Mouse (Mus musculus): ENCODE results near the gene Unc45b. TPM values are rescaled to one million over a fixed set of nuclear protein-coding genes. Genes with fewer than 3 reads are reported as not detected.
"Not testable (repeated sequence)": the region's sequence is repeated elsewhere in the genome, so short reads cannot be mapped to it uniquely, and the experiment has no call there.

The Unc45b gene
- polyA plus RNA-seq, 1 experiment from 2014 or later = 2.6 TPM

DNA sequence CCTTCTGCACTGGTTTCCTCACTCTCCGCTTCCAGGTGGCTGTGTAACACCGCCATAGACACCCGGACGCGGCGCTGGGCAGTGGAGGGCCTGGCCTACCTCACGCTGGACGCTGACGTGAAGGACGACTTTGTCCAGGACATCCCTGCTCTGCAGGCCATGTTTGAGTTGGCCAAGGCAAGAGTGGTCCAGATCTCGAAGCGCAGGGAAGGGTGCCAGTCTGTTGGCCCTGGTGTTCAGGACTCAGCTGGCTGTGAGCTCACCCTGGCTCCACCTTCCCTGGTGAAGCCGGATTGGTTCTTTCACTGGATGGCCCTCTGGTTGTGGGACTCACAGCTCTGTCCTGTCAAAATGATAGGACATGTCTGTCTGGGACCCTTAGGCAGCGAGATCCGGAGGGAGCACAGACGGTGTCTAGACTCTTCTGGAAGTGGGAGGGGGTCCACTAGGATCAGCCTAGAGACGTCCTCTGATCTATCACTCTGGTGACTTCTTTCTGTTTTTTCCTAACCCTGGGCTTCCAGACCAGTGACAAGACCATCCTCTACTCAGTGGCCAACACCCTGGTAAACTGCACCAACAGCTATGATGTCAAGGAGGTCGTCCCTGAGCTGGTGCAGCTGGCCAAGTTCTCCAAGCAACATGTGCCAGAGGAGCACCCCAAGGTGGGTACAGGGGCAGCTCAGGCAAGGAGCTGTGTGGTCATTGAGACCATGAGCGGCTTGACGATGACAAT is 18.7 kb downstream of the Unc45b start:
- Histone ChIP-seq H3K4me3 (replicated peaks) (no peak overlapping the region), H3K36me3 (no peaks in the 10 kb centered on the region), H3K9ac (replicated peaks) (no peak overlapping the region), H3K4me2 (no peak overlapping the region), H3K4me1 (peaks cover 23% of the 10 kb centered on the region), H3K27ac (replicated peaks) (no peak overlapping the region), H3K27me3 (replicated peaks) (peaks cover 51% of the 10 kb centered on the region), H3K9me3 (replicated peaks) (no peaks in the 10 kb centered on the region)
- no peak for ATAC-seq (ENCODE audit: low FRiP score)
- 37% methylated on average over 20 of the region's 20 CpGs for WGBS

GRCm38 (mm10) chr11:82929633-82929950 is 19.2 kb downstream of the Unc45b start:
- ATAC-seq (ENCODE audit: low FRiP score) = no peak
- Histone ChIP-seq H3K4me3 (replicated peaks) (no peak overlapping the region), H3K9me3 (replicated peaks) (no peaks in the 10 kb centered on the region), H3K27me3 (replicated peaks) (peaks cover 56% of the 10 kb centered on the region), H3K4me2 (peak overlapping the region; percentile 98), H3K4me1 (peaks cover 23% of the 10 kb centered on the region), H3K9ac (replicated peaks) (no peak overlapping the region), H3K27ac (replicated peaks) (no peak overlapping the region), H3K36me3 (no peaks in the 10 kb centered on the region)
- WGBS = 60% methylated on average over 3 of the region's 3 CpGs

GRCm38 (mm10) chr11:82930391-82930955 is 20.1 kb downstream of the Unc45b start:
- WGBS = under 1% methylated on average over 70 of the region's 85 CpGs
- H3K36me3 ChIP-seq; H3K9me3 ChIP-seq (replicated peaks); H3K27ac ChIP-seq (replicated peaks); ATAC-seq (ENCODE audit: low FRiP score): not testable (repeated sequence)
- H3K4me2 ChIP-seq = peak overlapping the region; percentile 98
- H3K4me3 ChIP-seq (replicated peaks) = peak overlapping the region; percentile 50
- H3K4me1 ChIP-seq = peaks cover 23% of the 10 kb centered on the region
- H3K27me3 ChIP-seq (replicated peaks) = peaks cover 56% of the 10 kb centered on the region
- peak overlapping the region; percentile 37 for H3K9ac ChIP-seq (replicated peaks)

DNA sequence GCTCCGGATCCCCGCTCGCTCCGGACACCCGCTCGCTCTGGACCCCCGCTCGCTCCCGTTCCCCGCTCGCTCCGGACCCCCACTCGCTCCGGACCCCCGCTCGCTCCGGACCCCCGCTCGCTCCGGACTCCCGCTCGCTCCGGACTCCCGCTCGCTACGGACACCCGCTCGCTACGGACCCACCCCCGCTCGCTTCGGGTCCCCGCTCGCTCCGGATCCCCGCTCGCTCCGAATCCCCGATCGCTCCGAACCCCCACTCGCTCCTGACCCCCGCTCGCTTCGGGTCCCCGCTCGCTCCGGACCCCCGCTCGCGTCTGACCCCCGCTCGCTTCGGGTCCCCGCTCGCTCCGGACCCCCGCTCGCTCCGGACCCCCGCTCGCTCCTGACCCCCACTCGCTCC is 20.8 kb downstream of the Unc45b start:
- not testable (repeated sequence) for H3K9me3 ChIP-seq (replicated peaks); H3K27ac ChIP-seq (replicated peaks); ATAC-seq (ENCODE audit: low FRiP score); H3K36me3 ChIP-seq
- Histone ChIP-seq H3K9ac (replicated peaks) (peak overlapping the region; percentile 37; the same call in 1 of the 2 replicates), H3K4me3 (replicated peaks) (peak overlapping the region; percentile 50), H3K27me3 (replicated peaks) (peaks cover 62% of the 10 kb centered on the region), H3K4me2 (peak overlapping the region; percentile 98), H3K4me1 (peaks cover 23% of the 10 kb centered on the region)
- under 1% methylated on average over 62 of the region's 63 CpGs for WGBS

- not testable (repeated sequence) for ATAC-seq (ENCODE audit: low FRiP score); H3K27ac ChIP-seq (replicated peaks); H3K36me3 ChIP-seq; H3K9me3 ChIP-seq (replicated peaks)
- Histone ChIP-seq H3K4me2 (peak overlapping the region; percentile 98), H3K27me3 (replicated peaks) (peaks cover 64% of the 10 kb centered on the region), H3K9ac (replicated peaks) (peak overlapping the region; percentile 37), H3K4me3 (replicated peaks) (peak overlapping the region; percentile 50), H3K4me1 (peaks cover 23% of the 10 kb centered on the region)
- under 1% methylated on average over 97 of the region's 119 CpGs for WGBS
These were observed 21.5 kb downstream of the Unc45b start for GRCm38 (mm10) chr11:82931671-82932450.

DNA sequence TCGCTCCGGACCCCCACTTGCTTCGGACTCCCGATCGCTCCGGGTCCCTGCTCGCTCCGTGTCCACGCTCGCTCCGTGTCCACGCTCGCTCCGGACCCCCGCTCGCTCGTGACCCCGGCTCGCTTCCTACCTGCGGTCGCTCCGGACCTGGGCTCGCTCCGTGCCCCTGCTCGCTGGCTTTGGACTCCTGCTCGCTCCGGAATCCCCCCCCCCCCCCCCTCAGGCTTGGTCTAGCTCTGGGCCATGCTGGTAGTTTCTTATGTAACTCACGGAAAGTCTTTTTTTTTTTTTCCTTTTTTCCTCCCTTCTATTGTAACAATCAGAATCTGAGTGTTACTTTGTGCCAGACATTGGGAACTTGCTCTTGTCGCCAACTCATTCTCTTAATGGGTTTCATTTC is 22.8 kb downstream of the Unc45b start:
- Histone ChIP-seq H3K9me3 (replicated peaks) (no peaks in the 10 kb centered on the region), H3K9ac (replicated peaks) (peak overlapping the region; percentile 14; the same call in 1 of the 2 replicates), H3K4me1 (peaks cover 23% of the 10 kb centered on the region), H3K27me3 (replicated peaks) (peaks cover 62% of the 10 kb centered on the region), H3K4me3 (replicated peaks) (peak overlapping the region; percentile 50), H3K36me3 (no peaks in the 10 kb centered on the region), H3K27ac (replicated peaks) (no peak overlapping the region), H3K4me2 (peak overlapping the region; percentile 98)
- WGBS = under 1% methylated on average over 29 of the region's 29 CpGs
- ATAC-seq (ENCODE audit: low FRiP score) = no peak

GRCm38 (mm10) chr11:82943336-82943735 is 33.0 kb downstream of the Unc45b start:
- Histone ChIP-seq H3K4me2 (no peak overlapping the region), H3K9me3 (replicated peaks) (no peaks in the 10 kb centered on the region), H3K27me3 (replicated peaks) (peaks cover 16% of the 10 kb centered on the region), H3K4me1 (no peaks in the 10 kb centered on the region), H3K36me3 (no peaks in the 10 kb centered on the region), H3K4me3 (replicated peaks) (no peak overlapping the region), H3K27ac (replicated peaks) (no peak overlapping the region), H3K9ac (replicated peaks) (no peak overlapping the region)
- ATAC-seq (ENCODE audit: low FRiP score) = no peak
- 55% methylated on average over 6 of the region's 6 CpGs for WGBS

DNA sequence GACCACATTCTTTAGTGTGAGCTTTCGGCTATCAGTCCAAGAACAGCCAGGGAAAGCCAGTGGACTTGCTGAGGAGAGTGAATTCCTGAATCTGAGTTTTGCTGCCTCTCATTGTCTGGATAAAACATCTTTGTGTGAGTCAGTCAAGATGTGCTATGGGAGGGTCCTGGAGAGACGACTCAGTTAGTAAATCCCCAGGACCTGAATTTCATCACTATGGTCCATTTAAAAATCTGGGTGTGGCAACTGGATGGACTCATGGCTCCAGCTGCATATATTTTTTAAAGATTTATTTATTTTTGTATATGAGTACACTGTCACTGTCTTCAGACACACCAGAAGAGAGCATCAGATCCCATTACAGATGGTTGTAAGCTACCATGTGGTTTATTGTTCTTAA is 35.3 kb downstream of the Unc45b start:
- H3K4me2 ChIP-seq = no peak overlapping the region
- no peak overlapping the region for H3K4me3 ChIP-seq (replicated peaks)
- no peak overlapping the region for H3K27ac ChIP-seq (replicated peaks)
- no peak for ATAC-seq (ENCODE audit: low FRiP score)
- no peaks in the 10 kb centered on the region for H3K36me3 ChIP-seq
- H3K27me3 ChIP-seq (replicated peaks) = peaks cover 15% of the 10 kb centered on the region
- H3K9ac ChIP-seq (replicated peaks) = no peak overlapping the region
- H3K9me3 ChIP-seq (replicated peaks) = no peaks in the 10 kb centered on the region
- WGBS = 81% methylated on average over 2 of the region's 2 CpGs
- no peaks in the 10 kb centered on the region for H3K4me1 ChIP-seq

DNA sequence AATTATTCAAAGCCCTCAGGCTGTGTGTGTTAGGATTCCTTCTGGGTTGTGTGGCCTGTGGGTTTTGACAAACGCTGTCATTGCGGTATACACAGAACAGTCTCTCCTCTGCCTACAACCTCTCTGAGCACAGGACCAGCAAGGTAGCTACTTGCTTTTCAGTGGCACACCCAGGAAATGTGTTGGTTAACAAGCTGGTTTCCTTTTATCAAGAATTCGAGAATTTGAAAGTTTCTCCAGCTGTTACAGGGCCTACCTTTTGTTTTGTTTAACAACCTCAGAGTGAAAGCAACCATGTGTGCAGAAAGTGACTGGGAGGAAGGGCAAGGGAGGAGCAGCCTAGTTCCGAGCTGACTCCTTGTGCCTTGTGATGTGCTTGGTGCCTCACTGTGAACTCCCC is 37.1 kb downstream of the Unc45b start:
- 48% methylated on average over 4 of the region's 4 CpGs for WGBS
- no peak overlapping the region for H3K9ac ChIP-seq (replicated peaks)
- no peak overlapping the region for H3K4me2 ChIP-seq
- peaks cover 30% of the 10 kb centered on the region for H3K27me3 ChIP-seq (replicated peaks)
- H3K4me3 ChIP-seq (replicated peaks) = no peak overlapping the region
- no peaks in the 10 kb centered on the region for H3K36me3 ChIP-seq
- H3K27ac ChIP-seq (replicated peaks) = no peak overlapping the region
- H3K9me3 ChIP-seq (replicated peaks) = no peaks in the 10 kb centered on the region
- ATAC-seq (ENCODE audit: low FRiP score) = no peak
- peaks cover 12% of the 10 kb centered on the region for H3K4me1 ChIP-seq

- H3K4me1 ChIP-seq = peaks cover 12% of the 10 kb centered on the region
- no peak for ATAC-seq (ENCODE audit: low FRiP score)
- H3K9me3 ChIP-seq (replicated peaks) = no peaks in the 10 kb centered on the region
- H3K36me3 ChIP-seq = no peaks in the 10 kb centered on the region
- peaks cover 38% of the 10 kb centered on the region for H3K27me3 ChIP-seq (replicated peaks)
- WGBS = 88% methylated on average over 9 of the region's 9 CpGs
- no peak overlapping the region for H3K4me2 ChIP-seq
- H3K9ac ChIP-seq (replicated peaks) = no peak overlapping the region
- no peak overlapping the region for H3K27ac ChIP-seq (replicated peaks)
- H3K4me3 ChIP-seq (replicated peaks) = no peak overlapping the region
These were observed 38.7 kb downstream of the Unc45b start for GRCm38 (mm10) chr11:82949036-82949435.

- 10% methylated on average over 10 of the region's 10 CpGs for WGBS
- H3K4me1 ChIP-seq = peaks cover 12% of the 10 kb centered on the region
- H3K27ac ChIP-seq (replicated peaks) = no peak within 1 kb of the TSS
- no peak within 1 kb of the TSS for H3K9ac ChIP-seq (replicated peaks)
- H3K4me3 ChIP-seq (replicated peaks) = 0 out of 2 replicates have a peak within 1 kb of the TSS, but pooled peaks have one; percentile 2
- no peaks in the 10 kb centered on the region for H3K9me3 ChIP-seq (replicated peaks)
- no peak for ATAC-seq (ENCODE audit: low FRiP score)
- no peaks in the 10 kb centered on the region for H3K36me3 ChIP-seq
- peak within 1 kb of the TSS; percentile 30 for H3K4me2 ChIP-seq
- H3K27me3 ChIP-seq (replicated peaks) = peaks cover 48% of the 10 kb centered on the region
These were observed 40.6 kb downstream of the Unc45b start, which contains the start of gene Slfn5 for GRCm38 (mm10) chr11:82950736-82951481. Slfn5 (plus strand) TSS chr11:82951349.

Measured in neural tube, embryonic 15.5 days (tissue).